Mouse (Mus musculus): ENCODE results near the gene Spata1.

The Spata1 gene

DNA sequence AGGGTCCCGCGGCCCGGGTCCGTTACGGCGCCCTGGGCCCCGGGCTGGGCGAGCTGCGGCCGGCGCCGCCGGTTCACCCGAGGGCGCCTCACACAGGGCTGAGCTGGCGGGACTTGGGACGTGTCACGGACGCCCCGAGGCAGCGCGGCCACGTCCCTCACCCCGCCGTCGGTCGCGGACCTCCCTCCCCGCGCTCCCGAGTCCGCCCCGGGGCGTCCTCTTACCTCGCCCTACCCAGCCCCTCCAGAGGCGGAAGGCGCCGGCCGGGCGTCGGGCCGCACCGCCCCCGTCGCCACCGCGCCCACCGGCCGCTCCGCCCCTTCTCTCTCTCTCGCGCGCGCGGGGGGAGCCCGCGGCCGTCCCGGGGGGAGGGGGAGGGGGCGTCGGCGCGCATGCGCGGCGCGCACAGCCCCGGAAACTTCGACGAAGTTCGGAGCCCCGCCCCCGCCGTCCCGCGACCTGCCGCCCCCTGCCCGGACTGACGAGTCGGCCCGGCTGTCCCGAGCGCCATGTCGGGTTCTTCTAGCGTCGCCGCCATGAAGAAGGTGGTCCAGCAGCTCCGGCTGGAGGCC lies at the start of gene Spata1, which contains the start of gene Gng5:
Spata1 (minus strand) TSS at position 323 of the 572 bp plus-strand sequence.
Gng5 (plus strand) TSS at position 377 of the 572 bp plus-strand sequence.
- DNase-seq (ENCODE audit: low read depth in 1 of 2, low spot score in 2 of 2), result peak; percentile 44 to 76

DNA sequence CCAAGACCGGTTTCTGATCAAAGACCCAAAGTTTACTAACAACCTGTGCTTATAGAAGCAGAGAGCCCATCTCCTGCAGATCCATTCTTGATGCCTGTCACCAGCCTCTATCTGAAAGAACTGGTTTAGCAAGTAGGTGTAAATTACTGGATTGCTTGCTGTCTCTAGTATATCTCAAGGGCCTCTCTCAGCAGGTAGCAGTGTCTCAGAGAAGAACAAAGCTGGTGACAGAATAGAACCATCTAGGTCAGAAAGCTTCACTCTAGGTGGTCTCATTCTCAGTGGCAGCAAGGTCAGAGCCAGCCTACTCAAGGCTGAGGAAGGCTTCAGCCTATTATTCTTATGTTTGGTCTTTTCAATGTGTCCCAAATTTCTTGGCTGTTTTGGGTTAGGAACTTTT lies 44.1 kb upstream of the Spata1 start:
- DNase-seq (ENCODE audit: low read depth in 1 of 2, low spot score in 2 of 2), result no peak

DNA sequence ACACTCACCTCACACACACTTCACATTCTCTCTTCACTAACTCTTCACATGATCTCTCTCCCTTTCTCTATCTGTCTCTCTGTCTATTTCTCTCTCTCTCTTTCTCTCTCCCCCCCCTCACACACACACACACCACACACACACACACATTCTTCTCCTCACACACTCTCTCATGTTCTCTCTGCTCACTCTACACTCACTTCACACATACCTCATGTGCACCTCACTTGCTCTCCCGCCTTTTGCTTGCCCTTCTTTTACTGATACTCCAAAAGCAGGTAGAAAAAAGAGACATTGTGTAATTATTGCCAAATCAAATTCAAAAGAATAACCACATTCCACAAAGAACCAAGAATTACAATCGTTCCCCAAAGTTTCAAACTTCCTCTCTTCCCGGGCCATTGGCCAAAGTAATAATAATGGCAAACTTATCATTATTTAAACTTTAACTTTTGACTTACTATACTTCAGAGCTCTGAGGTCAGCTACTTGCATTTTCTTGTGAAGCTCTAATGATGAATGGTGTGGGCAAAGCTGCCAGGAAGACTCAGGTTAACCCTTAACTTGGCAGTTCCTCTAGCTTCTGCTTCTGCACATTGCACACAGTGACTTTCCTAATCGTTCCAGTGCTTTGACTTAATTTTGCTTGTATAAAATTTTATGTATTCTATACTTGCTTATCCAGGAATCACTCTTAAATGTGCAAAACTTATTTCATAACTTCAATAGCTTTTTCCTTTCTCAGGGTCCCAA lies 41.1 kb upstream of the Spata1 start:
- DNase-seq (ENCODE audit: low read depth in 1 of 2, low spot score in 2 of 2), result no peak

DNA sequence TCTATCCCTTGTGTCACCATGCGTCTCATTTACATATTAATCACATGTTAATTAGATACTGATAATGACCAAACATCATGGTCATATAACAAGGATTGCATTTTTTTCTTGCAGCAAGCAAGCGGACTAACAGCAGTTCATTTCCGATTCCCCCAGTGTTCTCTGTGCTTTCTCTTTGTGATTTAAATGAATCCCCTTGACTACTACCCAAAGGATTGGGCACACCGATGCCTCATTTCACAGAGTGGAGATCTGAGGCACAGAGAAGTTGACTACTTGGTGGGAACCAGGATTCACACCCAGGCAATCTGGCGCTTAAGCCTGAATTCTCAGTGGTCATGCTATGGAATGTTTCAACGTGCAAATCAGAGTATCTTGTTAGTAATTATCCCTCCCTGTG lies 35.4 kb upstream of the Spata1 start:
- DNase-seq (ENCODE audit: low read depth in 1 of 2, low spot score in 2 of 2), result no peak

DNA sequence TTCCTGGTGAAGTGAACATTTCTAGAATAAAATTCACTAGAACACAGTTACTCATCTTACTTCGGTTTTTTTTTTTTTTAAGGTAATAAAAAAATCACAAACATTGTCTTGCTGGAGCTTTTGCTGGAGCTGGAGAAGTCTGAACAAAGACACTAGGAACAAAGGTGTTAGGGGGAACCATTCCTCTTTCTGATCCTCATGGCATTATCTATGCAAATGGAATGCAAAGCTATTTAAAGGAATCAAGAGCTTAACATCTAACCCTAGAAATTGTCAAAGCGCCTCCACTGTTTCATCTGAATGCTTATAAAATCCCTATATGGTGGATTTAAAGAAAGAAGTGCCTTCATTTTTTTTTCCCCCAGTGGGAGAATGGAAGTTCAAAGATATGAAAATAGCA lies 28.8 kb upstream of the Spata1 start:
- DNase-seq (ENCODE audit: low read depth in 1 of 2, low spot score in 2 of 2), result no peak

DNA sequence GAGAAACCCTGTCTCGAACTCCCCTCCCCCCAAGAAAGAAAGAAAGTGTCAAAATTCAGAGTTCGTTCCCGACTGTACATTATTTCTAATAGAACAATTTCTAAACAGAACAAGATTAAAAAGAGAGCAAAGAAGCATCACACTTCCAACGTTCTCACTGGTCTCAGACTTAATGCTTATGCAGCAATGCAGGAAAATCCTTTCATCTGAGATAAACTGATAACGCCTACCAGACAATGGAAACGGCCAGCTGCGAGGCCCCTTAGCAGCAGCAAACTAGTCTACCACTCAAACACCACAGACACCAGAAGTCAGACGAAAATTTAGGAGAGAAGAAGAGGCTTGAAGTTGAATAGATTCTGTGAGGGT lies 22.1 kb upstream of the Spata1 start:
- DNase-seq (ENCODE audit: low read depth in 1 of 2, low spot score in 2 of 2), result no peak

DNA sequence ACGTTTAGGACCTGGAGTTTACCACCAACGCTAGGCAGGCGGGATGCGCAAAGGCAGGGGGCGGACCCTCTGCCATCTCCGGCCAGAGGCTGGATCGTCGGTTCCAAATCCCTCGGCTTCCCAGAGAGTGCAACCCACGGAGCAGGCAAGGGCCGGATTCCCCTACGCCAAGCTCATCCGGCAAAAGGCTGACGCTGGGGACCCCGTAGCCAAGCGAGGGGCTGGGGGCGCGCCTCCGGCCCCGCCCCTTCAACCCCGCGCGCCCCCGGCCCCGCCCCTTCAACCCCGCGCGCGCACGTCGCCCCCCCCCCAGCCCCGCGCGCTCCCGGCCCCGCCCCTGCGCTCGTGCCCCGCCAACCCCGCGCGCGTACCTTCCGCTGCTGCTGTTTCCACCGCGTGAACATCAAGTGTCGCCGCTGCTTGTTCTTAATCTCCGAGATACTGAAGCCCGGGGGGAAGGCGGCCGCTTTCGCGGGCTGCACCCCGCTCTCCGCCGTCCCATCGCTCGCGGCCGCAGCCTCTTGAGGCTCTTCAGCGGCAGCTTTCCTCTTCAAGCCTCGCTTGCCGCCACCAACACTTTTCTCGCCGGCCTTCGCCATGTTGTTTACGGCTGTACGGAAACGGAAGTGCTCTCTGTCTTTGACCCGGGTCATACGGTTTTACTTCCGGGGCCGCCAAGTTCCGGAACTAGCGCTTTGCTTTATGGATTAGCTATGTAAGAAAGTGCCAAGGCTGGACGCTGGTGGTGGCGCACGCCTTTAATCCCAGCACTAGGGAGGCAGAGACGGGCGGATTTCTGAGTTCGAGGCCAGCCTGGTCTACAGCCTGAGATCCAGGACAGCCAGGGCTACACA lies 21.5 kb upstream of the Spata1 start, which contains the start of gene Rpf1:
Rpf1 (minus strand) TSS at position 632 of the 854 bp plus-strand sequence.
- peak; percentile 70 to 82 for DNase-seq (ENCODE audit: low read depth in 1 of 2, low spot score in 2 of 2)

DNA sequence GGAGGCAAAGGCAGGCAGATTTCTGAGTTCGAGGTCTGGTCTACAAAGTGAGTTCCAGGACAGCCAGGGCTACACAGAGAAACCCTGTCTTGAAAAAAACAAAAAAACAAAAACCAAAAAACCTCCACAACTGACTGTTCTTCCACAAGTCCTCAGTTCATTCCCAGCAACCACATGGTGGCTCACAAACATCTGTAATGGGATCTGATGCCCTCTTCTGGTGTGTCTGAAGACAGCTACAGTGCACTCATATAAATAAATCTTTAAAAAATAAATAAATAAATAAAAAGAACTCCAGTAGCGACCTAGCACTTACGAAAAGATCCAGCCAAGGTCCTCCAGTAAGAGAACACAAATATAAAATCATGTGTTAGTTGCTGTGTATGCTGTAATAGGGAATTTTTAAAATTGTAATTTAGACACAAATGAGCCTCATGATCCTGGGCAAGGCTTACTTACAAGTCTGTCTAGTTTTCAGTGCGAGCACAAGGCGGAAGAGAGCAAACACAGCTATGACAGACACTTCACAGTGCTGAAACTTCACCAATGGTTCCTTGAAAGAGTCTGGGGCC lies 20.8 kb upstream of the Spata1 start:
- DNase-seq (ENCODE audit: low read depth in 1 of 2, low spot score in 2 of 2), result no peak

DNA sequence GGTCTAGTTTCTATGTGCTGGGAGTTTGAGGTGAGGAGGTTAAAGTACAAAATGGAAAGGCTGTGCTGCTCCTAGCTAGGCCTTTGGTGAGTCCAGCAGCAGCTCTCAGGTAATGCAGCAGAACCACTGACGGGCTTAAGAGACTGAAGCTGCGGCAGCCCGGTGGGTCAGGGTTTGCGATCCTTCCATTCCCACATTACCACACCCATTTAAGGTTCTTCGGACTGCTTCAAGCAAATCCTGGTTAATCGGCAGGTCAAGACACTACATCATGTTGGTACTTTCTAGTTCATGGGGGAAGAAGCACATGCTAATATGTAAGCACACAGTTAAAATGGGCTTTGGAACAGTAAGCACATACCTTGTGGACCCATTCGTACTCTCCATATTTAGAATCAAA lies 7.2 kb upstream of the Spata1 start:
- no peak for DNase-seq (ENCODE audit: low read depth in 1 of 2, low spot score in 2 of 2)

DNA sequence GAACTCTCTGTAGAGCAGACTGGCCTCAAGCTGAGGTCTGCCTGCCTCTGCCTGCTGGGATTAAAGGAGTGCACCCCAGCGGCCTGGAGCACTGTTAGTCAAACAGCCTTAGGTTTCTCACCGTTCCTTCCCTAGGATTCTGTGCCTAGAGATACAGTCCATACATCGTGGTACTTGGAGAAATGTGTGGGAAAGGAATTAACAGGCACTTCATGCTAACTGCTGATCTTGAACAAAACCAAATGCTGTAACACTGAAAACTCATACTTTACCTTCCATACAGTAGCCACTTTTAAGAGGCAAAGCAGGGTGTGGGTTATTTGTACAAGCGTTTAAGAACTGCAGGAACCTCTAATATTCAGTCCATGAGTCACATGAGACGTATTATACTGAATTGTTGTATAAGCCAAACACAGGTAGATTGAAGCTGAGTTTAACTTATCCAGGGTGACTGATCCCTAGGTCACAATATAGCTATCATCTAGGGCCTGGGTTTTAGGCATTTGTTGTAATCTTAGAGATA lies 2.1 kb upstream of the Spata1 start:
- DNase-seq (ENCODE audit: low read depth in 1 of 2, low spot score in 2 of 2), result no peak

DNA sequence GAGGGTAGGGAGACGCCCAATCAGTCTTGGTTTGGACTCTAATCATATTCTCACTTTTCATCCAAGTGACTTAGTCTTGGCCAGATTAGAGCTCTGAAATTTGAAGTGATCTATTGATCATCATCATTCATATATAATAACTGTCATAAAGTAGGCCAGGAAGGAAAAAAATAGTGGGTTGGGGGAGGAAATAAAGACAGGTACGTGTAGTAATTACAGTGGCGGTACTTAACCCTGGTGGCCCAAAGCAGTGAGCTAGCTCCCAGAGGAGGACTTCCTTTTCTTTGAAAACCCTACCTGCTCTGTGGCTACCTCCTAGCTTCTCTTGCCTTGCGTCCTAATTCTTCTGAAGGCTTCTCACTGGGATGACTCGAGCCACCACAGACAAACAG lies 1.3 kb upstream of the Spata1 start:
- DNase-seq (ENCODE audit: low read depth in 1 of 2, low spot score in 2 of 2), result no peak

DNA sequence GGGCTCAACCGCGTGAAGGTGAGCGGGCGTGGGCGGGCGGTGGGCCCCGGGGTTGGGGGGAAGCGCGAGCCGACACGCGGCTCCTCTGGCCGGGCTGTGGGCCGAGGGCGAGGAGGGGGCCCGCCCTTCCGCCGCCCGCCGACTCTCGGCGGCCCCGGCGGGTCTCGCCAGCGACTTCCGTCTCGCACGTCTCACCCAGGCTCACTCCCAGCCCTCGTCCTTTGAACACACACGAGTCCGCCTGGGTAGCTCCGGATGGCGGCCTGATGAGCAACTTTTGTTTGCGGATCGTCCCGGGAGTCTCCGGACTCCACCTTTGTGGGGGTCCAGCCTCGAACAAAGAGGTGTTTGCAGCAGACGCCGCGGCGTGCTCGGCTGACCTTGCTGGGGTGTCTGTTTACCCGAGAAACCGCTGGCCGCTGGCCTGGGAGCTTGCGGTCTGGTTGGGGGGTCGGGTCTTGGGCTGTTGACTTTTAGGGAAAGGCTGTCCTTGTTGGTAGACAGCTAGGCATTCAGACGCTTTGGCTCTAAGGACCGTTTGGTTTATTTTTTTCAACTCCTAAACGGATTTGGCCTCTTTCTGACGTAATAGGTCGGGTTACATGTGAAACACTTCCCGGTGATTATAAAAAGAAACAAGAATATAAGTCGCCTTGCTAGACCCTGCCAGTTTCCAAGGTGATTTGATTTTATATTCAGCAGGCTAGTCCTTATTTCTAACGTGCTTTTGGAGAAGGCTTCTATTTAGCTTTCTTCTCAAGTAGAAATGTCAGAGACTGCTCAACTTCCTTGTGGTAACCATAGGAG lies 653 bp upstream of the Spata1 start:
- no peak for DNase-seq (ENCODE audit: low read depth in 1 of 2, low spot score in 2 of 2)

DNA sequence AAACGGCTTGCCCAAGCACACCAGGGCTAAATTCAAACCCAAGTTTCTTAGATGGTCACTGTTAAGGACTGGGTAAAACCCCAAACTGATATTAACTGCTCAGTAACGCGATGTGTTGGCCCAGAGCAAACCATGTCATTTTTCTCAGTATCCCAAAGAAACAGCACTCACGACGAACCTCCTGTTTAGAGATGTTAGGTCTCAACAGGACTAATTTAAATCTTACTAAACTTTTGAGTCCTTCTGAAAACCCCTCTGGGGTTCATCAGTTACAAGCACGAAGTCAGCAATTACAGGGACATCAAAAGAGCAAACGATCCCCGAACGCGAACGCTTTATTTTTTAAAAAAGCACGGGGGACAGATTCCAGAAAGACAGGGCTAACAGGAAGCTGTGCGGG lies 564 bp downstream of the Spata1 start:
- DNase-seq (ENCODE audit: low read depth in 1 of 2, low spot score in 2 of 2), result no peak

DNA sequence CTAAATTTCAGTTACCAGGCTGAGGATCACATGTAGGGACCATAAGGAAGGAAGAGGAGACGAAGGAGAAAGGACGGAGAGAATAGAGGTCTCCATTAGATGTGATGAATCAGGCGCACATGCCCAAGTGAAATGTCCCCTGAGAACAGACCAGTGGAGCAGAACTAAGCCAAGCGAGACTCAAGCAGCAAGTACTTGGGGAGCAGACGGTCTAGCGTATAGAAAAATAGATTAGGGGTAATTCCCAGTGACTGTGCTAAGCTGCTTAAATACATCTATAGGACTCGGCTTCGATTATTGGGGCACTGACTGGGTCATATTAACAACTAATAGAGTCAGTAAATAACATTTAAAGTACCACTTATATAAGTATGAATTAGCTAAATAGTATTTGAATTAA lies 4.6 kb downstream of the Spata1 start:
- no peak for DNase-seq (ENCODE audit: low read depth in 1 of 2, low spot score in 2 of 2)

DNA sequence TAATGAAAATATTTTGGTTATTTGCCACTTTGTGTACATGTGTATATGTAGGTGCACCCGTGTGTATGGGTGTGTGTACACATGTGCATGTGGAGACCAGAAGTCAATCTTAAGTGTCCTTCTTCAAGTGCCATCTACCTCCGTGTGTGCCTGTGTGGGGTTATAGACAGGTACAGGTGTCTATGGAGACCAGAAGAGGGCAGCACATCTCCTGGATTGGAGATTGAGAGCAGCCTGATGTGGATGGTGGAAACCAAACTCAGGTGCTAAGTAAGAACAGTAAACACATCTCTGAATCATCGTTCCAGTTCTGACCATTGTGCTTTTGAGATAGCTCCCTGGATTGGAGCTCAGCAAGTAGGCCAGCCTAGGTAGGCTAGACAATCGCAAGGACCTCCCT lies 13.1 kb downstream of the Spata1 start:
- no peak for DNase-seq (ENCODE audit: low read depth in 1 of 2, low spot score in 2 of 2)

DNA sequence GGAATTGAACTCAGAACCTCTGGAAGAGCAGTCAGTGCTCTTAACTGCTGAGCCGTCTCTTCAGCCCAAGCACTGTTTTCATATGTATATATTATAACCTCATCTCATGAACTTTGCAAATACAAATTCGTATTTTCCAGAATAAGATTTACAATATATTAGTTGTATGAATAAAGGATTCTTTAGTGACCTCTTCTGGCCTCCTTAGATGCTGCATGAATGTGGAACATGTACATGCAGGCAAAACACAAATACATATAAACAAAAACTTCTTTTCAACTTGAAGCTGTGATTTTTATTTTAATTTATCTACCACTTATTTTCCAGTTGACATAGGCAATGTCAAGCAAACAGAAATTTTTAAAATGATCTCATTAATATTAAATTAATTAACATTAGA lies 17.5 kb downstream of the Spata1 start:
- DNase-seq (ENCODE audit: low read depth in 1 of 2, low spot score in 2 of 2), result no peak

DNA sequence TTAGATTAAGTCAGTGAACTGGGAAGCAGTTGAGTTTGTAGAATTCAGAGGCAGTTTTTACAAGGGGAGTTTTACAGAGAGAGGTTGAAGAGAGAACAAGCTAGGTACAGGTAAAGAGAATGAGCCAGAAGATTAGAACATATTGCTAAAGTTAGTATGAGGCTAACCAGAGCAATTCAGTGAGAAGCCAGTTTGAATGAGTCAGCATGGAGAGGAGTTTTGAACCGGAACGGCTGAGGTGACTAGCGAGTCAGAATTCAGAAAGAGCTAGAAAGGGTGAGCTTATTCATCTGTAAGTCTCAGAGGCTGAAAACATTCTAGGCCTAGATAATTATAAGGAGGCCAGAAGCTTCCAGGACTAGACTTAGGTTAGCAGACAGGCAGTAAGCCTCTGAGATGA lies 25.1 kb downstream of the Spata1 start:
- no peak for DNase-seq (ENCODE audit: low read depth in 1 of 2, low spot score in 2 of 2)

DNA sequence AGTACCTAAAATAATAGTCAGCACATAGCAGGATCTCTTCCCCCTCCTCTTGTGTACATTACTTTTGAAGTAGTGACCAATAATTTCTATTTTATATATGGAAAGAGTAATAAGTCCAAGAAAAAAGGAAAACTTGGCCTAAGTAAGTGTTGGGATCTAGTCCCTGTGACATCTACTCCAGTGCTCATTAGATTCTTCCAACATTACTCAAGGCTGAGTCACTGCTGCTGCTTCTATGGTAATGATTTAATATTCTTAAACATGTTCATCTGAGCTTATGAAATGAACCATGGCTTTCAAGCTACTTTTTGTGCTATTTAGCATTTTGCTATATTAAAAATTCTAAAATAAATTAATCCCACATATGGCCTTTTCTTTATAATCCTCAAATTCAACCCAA lies 25.8 kb downstream of the Spata1 start:
- no peak for DNase-seq (ENCODE audit: low read depth in 1 of 2, low spot score in 2 of 2)

DNA sequence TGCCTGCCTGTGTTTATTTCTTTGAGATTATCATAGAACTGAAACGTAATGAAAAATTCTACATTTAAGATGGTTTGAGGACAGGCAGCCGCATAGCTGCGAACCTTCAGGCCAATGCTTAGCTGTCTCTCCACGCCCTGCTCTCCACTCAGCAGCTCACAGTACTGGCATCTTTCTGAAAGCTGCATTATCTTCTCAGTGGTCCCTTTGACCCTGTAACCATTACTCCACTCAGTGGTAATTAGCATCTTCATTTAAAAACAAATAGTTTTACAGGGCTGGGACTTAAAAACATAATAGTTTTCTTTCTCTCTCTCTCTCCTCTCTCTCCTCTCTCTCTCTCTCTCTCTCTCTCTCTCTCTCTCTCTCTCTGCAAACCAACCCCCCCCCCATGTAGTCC lies 26.9 kb downstream of the Spata1 start:
- no peak for DNase-seq (ENCODE audit: low read depth in 1 of 2, low spot score in 2 of 2)

DNA sequence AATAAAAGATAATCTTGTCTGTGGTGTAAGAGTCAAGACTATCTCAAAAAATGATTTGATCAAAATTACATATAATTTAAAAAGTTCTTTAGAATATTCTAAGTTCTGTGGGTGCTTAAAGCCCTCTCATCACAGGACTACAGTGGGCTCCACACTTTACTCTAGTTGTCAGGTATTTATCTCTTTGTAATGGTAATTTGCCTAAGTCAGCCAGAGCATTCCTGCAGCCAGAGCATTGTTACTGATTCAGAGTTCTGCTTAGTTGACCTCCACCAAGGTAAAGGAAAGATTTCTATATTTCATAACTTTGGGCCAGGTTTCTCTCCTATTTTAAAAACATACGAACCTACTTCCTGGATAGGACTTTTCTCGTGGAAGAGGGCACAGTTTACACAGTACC lies 30.3 kb downstream of the Spata1 start:
- DNase-seq (ENCODE audit: low read depth in 1 of 2, low spot score in 2 of 2), result no peak

DNA sequence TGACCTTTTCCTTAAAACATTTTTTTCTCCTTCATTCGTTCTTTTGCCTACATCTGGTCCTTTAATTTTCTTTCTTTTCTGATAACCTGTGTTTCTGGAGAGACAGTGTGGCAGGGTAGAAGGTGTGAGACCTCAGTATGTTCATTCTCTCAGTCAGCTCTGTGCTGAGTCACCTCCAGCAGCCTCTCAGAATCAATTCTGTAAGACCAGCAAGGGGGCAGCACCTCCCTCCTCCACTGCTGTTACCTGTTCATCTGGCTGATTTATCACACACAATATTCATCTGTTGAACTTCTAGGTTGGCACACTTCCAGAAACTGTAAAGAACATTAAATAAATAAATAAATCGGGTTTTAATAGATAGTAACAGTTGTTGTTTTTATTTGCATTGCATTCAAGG lies 36.6 kb downstream of the Spata1 start:
- DNase-seq (ENCODE audit: low read depth in 1 of 2, low spot score in 2 of 2), result no peak

Measured in monocyte, adult 2 months (primary cell).